Mouse (Mus musculus) stomach, postnatal 0 days (tissue): ENCODE data around the gene Arhgap31.

Source experiments
- CTCF ChIP-seq: IDR thresholded peaks from 2 replicates; pipeline ENCODE4 v1.5.1; 2016; ENCODE audit warnings: antibody characterized with exemption, low read depth, mild to moderate bottlenecking, moderate library complexity
- EP300 ChIP-seq: optimal IDR thresholded peaks from 2 replicates; pipeline ENCODE3; 2016; ENCODE audit warnings: antibody characterized with exemption

DNA sequence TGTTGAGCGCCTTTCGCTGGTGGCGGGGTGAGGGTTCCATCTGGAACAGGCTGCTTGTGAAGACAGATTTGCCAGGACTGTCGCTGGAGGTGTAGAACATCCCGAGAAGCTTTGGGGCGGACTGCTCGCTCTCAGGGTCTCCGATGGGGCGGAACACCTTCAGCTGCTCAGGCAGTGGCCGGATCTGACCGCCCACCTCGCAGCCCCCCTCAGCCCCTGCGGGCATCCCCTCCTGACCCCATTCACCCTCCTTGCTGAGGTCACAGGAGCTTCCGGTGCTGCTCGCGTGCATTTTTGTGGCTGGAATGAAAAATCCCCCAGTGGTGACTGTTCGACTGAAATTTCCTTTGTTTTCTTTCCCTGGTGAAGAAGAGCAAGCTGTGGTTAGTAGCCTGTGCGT lies 104.0 kb downstream of the Arhgap31 start:
- TF ChIP-seq CTCF (no peak), EP300 (no peak)
